In genomic region chr4:124972316-124972715, GRCm38 (mm10) we compare ENCODE assay signal across 20 mouse cellular contexts. TPM values are rescaled to one million over a fixed set of nuclear protein-coding genes. Genes with fewer than 3 reads are reported as not detected.
DNase-seq lines count a peak whose midpoint lies in the region; ATAC-seq lines count a peak whose summit lies in the region.
"Had no signal": no experiment of that assay in that cellular context is flagged by ENCODE, and none has a peak within 500 bp of the region (broad histone marks: within the 10 kb centered on the region; RNA-seq: fewer than 3 reads in every experiment).

No protein-coding gene starts in this region.

- H3K27me3 ChIP-seq in neural tube, embryonic 15.5 days (replicated peaks) = no peaks in the 10 kb centered on the region

- peaks cover 4% of the 10 kb centered on the region; the same call in 1 of the 2 replicates for H3K4me1 ChIP-seq in neural tube, embryonic 15.5 days
- H3K4me1 ChIP-seq: heart, embryonic 10.5 days had no signal

- no peak overlapping the region for H3K4me2 ChIP-seq in neural tube, embryonic 15.5 days
- H3K4me2 ChIP-seq: embryonic facial prominence, embryonic 15.5 days; midbrain, embryonic 12.5 days had no signal

- H3K27ac ChIP-seq in neural tube, embryonic 15.5 days (replicated peaks) = no peak overlapping the region
- H3K27ac ChIP-seq: embryonic facial prominence, embryonic 15.5 days; heart, embryonic 10.5 days; macrophage; midbrain, embryonic 12.5 days; stomach, postnatal 0 days had no signal

- H3K36me3 ChIP-seq in neural tube, embryonic 15.5 days = no peaks in the 10 kb centered on the region
- H3K36me3 ChIP-seq: embryonic facial prominence, embryonic 15.5 days; heart, embryonic 10.5 days; midbrain, embryonic 12.5 days had no signal

- H3K9me3 ChIP-seq in neural tube, embryonic 15.5 days (replicated peaks) = no peaks in the 10 kb centered on the region
- H3K9me3 ChIP-seq: embryonic facial prominence, embryonic 15.5 days; heart, embryonic 10.5 days; midbrain, embryonic 12.5 days had no signal

- DNase-seq in embryo, embryonic 10 days (ENCODE audit: low spot score) = peak; percentile 71
- no peak for DNase-seq in embryo, embryonic 9.5 days (ENCODE audit: extremely low spot score)
- peak; percentile 44 for DNase-seq in neural tube, embryonic 10.5 days (ENCODE audit: extremely low spot score, low spot score)
- DNase-seq in forelimb bud, embryonic 11.5 days (ENCODE audit: low read depth, low spot score) = peak; percentile 79
- no peak for DNase-seq in cerebellum, adult 18-20 months
- DNase-seq in thymus, postnatal 36 days = no peak
- DNase-seq: adrenal gland, postnatal 36 days; cerebellum, adult 11 months; cerebellum, postnatal 14 days; kidney, adult 18-20 months; kidney, postnatal 4 days; right cerebral cortex, postnatal 14 days had no signal

- ATAC-seq in neural tube, embryonic 15.5 days (ENCODE audit: low FRiP score) = no peak
- no peak for ATAC-seq in CD4-positive, CD25-positive, alpha-beta regulatory T cell, adult 4 months
- ATAC-seq: inflammation-experienced regulatory T-cells, adult 6 months had no signal

- no peak overlapping the region for H3K4me3 ChIP-seq in neural tube, embryonic 15.5 days (replicated peaks)
- H3K4me3 ChIP-seq: embryonic facial prominence, embryonic 15.5 days; heart, embryonic 10.5 days; midbrain, embryonic 12.5 days had no signal

- no peak overlapping the region for H3K9ac ChIP-seq in neural tube, embryonic 15.5 days (replicated peaks)
- H3K9ac ChIP-seq: embryonic facial prominence, embryonic 15.5 days; midbrain, embryonic 12.5 days had no signal

- WGBS in neural tube, embryonic 15.5 days = 63% methylated on average over 9 of the region's 9 CpGs

RNA-seq across cellular contexts. Expression of gene Rspo1, which starts 13.9 kb away (rescaled TPM):
- polyA plus RNA-seq in neural tube, embryonic 15.5 days (2015; fragmentation: Nextera tagmentation; extraction: Ambion mirVana) = 1.2 and 2.8 TPM in 2 replicates
- not detected for polyA plus RNA-seq in CD4-positive, CD25-positive, alpha-beta regulatory T cell, adult 4 months (2017; shearing (Covaris generic))
- polyA plus RNA-seq: inflammation-experienced regulatory T-cells, adult 6 months; macrophage had no signal

RNA-seq across cellular contexts. Expression of gene Cdca8, which starts 33.2 kb away (rescaled TPM):
- 22.1 and 51.7 TPM in 2 replicates for polyA plus RNA-seq in neural tube, embryonic 15.5 days (2015; fragmentation: Nextera tagmentation; extraction: Ambion mirVana)
- polyA plus RNA-seq in CD4-positive, CD25-positive, alpha-beta regulatory T cell, adult 4 months (2017; shearing (Covaris generic)) = 10 to 100 TPM; 12.6 to 31.4 TPM

RNA-seq across cellular contexts. Expression of gene 9930104L06Rik, which starts 35.5 kb away (rescaled TPM):
- 14.2 and 15.2 TPM in 2 replicates for polyA plus RNA-seq in neural tube, embryonic 15.5 days (2015; fragmentation: Nextera tagmentation; extraction: Ambion mirVana)
- polyA plus RNA-seq in CD4-positive, CD25-positive, alpha-beta regulatory T cell, adult 4 months (2017; shearing (Covaris generic)) = 10 to 100 TPM; 13.0 to 24.8 TPM

RNA-seq across cellular contexts. Expression of gene Gnl2, which starts 44.1 kb away (rescaled TPM):
- polyA plus RNA-seq in neural tube, embryonic 15.5 days (2015; fragmentation: Nextera tagmentation; extraction: Ambion mirVana) = 88.6 and 91.7 TPM in 2 replicates
- 10 to 100 TPM; 72.3 to 96.7 TPM for polyA plus RNA-seq in CD4-positive, CD25-positive, alpha-beta regulatory T cell, adult 4 months (2017; shearing (Covaris generic))

Comparison
In these comparisons a context has a peak if more than half of its experiments do, and no peak if none do; other contexts are left out.
1. DNase-seq: peak in embryo, embryonic 10 days (single experiment), neural tube, embryonic 10.5 days (single experiment) and forelimb bud, embryonic 11.5 days (single experiment); none in embryo, embryonic 9.5 days (single experiment), cerebellum, adult 18-20 months (0 of 2) and thymus, postnatal 36 days (0 of 2).